Mouse (Mus musculus) E14TG2a.4 (cell line): ENCODE results near the gene Suclg1.

Source experiments
- H3K27me3 ChIP-seq: 2 replicates; pipeline ENCODE4 v1.6.1; 2014; ENCODE audit warnings: low read length, control low read depth; ENCODE audit not compliant: insufficient read depth
- H3K36me3 ChIP-seq: 2 replicates; pipeline ENCODE4 v1.6.1; 2014; ENCODE audit warnings: low read length, control low read depth; ENCODE audit not compliant: insufficient read depth
- H3K4me1 ChIP-seq: replicated peaks from 2 replicates; pipeline ENCODE4 v1.6.1; 2014; ENCODE audit warnings: low read depth, low read length, control low read depth
- H3K4me3 ChIP-seq: replicated peaks from 2 replicates; pipeline ENCODE4 v1.5.1; 2014; ENCODE audit warnings: mild to moderate bottlenecking, low read length
- H3K9me3 ChIP-seq: 2 replicates; pipeline ENCODE4 v1.6.1; 2014; ENCODE audit warnings: low read length, control low read depth
- CTCF ChIP-seq: conservative IDR thresholded peaks from 2 replicates; pipeline ENCODE4 v1.5.1; 2014; ENCODE audit warnings: low read length
- NANOG ChIP-seq: IDR thresholded peaks from 2 replicates; pipeline ENCODE4 v1.6.1; 2014; ENCODE audit warnings: borderline replicate concordance, low read length, mixed read lengths
- POU5F1 ChIP-seq: IDR thresholded peaks from 2 replicates; pipeline ENCODE4 v1.6.1; 2014; ENCODE audit warnings: low read length, borderline replicate concordance

Gene Suclg1

GRCm38 (mm10) chr6:73279681-73280080 is 31.5 kb downstream of the Suclg1 start:
- Histone ChIP-seq H3K9me3 (no peaks in the 10 kb centered on the region), H3K36me3 (peaks cover 31% of the 10 kb centered on the region), H3K4me1 (no peaks in the 10 kb centered on the region), H3K4me3 (no peak overlapping the region), H3K27me3 (no peaks in the 10 kb centered on the region)
- no peak for TF ChIP-seq NANOG
- TF ChIP-seq POU5F1 = no peak
- no peak for TF ChIP-seq CTCF

GRCm38 (mm10) chr6:73280546-73281115 is 32.4 kb downstream of the Suclg1 start:
- Histone ChIP-seq H3K4me3 (no peak overlapping the region), H3K9me3 (no peaks in the 10 kb centered on the region), H3K27me3 (no peaks in the 10 kb centered on the region), H3K4me1 (no peaks in the 10 kb centered on the region), H3K36me3 (peaks cover 22% of the 10 kb centered on the region)
- TF ChIP-seq NANOG = no peak
- TF ChIP-seq POU5F1 = no peak
- no peak for TF ChIP-seq CTCF

GRCm38 (mm10) chr6:73286326-73286725 is 38.1 kb downstream of the Suclg1 start:
- Histone ChIP-seq H3K4me3 (no peak overlapping the region), H3K4me1 (no peaks in the 10 kb centered on the region), H3K27me3 (no peaks in the 10 kb centered on the region), H3K9me3 (no peaks in the 10 kb centered on the region), H3K36me3 (no peaks in the 10 kb centered on the region)
- TF ChIP-seq CTCF (peak; percentile 53), NANOG (no peak)

DNA sequence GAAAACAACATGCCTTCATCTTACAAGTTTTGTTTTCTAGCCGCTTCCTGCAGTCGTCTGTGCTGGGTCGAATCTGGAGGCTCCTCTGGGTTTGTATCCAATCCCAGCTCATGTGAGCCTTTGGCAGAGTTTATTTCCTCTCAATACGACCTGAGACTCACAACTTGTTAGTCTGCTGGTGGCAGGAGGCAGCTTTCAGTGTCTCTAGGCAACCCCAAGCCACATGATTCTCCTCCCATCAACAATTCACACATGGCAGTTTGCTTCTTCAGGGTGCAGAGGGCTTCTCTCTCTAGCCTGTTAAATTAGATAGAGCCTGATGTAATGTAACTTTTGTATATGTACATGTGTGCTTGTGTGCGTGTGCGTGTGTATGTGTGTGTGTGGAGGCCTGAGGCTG is 58.7 kb downstream of the Suclg1 start:
- no peaks in the 10 kb centered on the region for H3K9me3 ChIP-seq
- H3K4me1 ChIP-seq = no peaks in the 10 kb centered on the region
- peaks cover 6% of the 10 kb centered on the region; the same call in 1 of the 2 replicates for H3K27me3 ChIP-seq
- no peak overlapping the region for H3K4me3 ChIP-seq
- no peaks in the 10 kb centered on the region for H3K36me3 ChIP-seq
- TF ChIP-seq POU5F1 = no peak
- no peak for TF ChIP-seq CTCF
- no peak for TF ChIP-seq NANOG

DNA sequence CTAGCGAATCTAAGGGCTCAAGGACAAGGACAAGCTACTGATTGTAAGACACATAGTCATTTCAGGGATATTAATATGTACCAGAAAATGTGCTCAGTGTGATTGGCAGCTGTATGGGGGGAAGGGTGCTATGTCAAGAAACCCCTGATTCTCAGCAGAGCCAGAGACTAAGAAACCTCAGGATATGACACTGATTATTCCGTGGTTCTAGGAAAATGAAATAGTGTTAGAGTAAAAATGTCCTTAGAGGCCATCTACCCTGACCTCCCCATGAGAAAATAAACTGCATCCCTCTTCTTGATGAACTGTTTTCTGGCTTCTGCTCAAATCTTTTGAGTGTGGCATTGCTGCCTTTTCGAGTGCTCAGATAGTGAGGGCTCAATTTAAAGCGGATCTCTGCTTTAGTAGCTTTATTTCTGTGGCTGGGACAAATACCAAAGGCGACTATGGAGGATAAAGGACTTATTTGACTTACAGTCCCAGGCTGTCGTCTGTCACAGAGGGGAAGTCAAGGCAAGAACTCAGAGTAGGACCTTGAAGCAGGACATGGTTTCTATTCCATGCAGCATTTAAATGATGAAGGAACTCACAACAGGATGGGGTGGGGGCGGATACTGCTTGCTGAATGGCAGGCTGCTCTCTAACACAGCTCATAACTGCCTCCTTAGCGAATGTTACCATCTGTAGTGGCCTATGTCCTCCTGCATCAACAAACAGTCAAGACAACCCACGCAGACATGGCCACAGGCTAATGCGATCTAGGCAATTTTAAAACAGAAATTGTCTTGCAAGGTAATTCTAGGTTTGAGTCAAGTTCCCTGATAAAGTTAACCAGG is 60.7 kb downstream of the Suclg1 start:
- TF ChIP-seq POU5F1 (no peak), NANOG (no peak), CTCF (no peak)
- Histone ChIP-seq H3K4me1 (no peaks in the 10 kb centered on the region), H3K4me3 (no peak overlapping the region), H3K9me3 (no peaks in the 10 kb centered on the region), H3K27me3 (peaks cover 6% of the 10 kb centered on the region; the same call in 1 of the 2 replicates), H3K36me3 (no peaks in the 10 kb centered on the region)

GRCm38 (mm10) chr6:73311335-73311734 is 63.2 kb downstream of the Suclg1 start:
- H3K4me1 ChIP-seq = peaks cover 6% of the 10 kb centered on the region; the same call in 1 of the 2 replicates
- H3K27me3 ChIP-seq = peaks cover 6% of the 10 kb centered on the region; the same call in 1 of the 2 replicates
- H3K9me3 ChIP-seq = no peaks in the 10 kb centered on the region
- no peak overlapping the region for H3K4me3 ChIP-seq
- no peak for TF ChIP-seq NANOG
- TF ChIP-seq CTCF = peak; percentile 67
- TF ChIP-seq POU5F1 = no peak
- H3K36me3 ChIP-seq = no peaks in the 10 kb centered on the region

GRCm38 (mm10) chr6:73311786-73312185 is 63.6 kb downstream of the Suclg1 start:
- no peaks in the 10 kb centered on the region for H3K9me3 ChIP-seq
- peaks cover 6% of the 10 kb centered on the region; the same call in 1 of the 2 replicates for H3K27me3 ChIP-seq
- TF ChIP-seq NANOG = no peak
- no peak for TF ChIP-seq CTCF
- TF ChIP-seq POU5F1 = no peak
- no peaks in the 10 kb centered on the region for H3K36me3 ChIP-seq
- H3K4me3 ChIP-seq = no peak overlapping the region
- peaks cover 6% of the 10 kb centered on the region; the same call in 1 of the 2 replicates for H3K4me1 ChIP-seq

DNA sequence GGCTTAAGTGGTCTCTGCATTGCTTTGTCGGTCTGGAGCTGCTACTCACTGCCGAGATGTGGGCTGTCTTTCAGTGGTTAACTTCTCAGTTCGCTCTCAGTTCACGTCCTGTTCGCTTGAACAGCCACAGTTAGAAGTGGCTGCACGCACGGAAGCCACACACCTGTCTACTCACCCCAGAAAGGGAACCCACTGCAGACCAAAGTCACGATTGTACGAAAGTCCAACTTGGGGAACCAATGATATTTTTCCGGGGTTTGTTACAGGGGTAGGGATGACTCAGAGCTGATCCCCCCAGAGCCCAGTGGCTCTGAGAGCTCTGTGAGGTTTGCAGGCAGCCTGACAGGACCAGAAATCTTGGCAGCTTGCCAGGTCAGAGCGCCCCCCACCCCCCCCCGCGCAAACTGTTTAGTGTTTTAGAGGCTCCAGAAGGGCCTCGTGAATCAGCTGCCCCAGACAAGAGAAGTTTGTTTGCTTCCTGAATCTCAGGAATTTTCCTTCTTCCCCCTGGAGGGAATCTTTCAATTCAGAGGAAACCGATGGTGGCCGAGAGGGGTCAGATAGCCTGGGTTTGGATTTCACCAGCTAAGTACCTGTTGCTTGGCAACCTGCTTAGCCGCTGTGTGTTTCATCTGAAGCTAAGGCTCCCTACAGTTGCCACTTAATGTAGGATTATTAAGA is 66.9 kb downstream of the Suclg1 start:
- TF ChIP-seq NANOG (no peak), CTCF (no peak), POU5F1 (no peak)
- H3K27me3 ChIP-seq = no peaks in the 10 kb centered on the region

DNA sequence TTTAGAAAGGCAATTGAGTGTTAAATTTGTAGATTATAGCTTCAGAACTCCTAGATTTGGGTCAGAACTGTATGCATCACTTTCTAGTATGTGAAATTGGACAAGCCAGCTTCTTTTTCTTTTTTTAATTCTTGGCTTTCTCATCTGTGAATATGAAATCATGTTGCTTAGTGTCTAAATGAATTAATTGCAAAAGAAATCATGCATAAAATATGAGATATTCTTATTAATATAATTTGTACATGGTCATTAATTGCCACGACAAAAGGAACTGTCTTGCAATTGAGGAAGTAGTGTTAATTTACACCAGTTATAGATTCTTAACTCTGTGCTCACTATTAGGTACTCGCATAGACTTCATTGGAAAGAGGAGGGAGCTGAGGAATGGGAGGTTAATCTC is 74.1 kb downstream of the Suclg1 start:
- Histone ChIP-seq H3K4me3 (no peak overlapping the region), H3K36me3 (no peaks in the 10 kb centered on the region), H3K27me3 (no peaks in the 10 kb centered on the region), H3K4me1 (no peaks in the 10 kb centered on the region), H3K9me3 (no peaks in the 10 kb centered on the region)
- TF ChIP-seq NANOG (no peak), CTCF (no peak), POU5F1 (no peak)

More for the DNA sequence above, 66.9 kb downstream of the Suclg1 start:
- H3K36me3 ChIP-seq = no peaks in the 10 kb centered on the region
- peak overlapping the region; percentile 74 for H3K4me3 ChIP-seq
- H3K4me1 ChIP-seq = peaks cover 6% of the 10 kb centered on the region; the same call in 1 of the 2 replicates
- no peaks in the 10 kb centered on the region for H3K9me3 ChIP-seq
